Mouse (Mus musculus) layer of hippocampus, postnatal 36 days (tissue): Measurements from ENCODE around the gene Olfr1415. TPM values are rescaled to one million over a fixed set of nuclear protein-coding genes. Genes with fewer than 3 reads are reported as not detected.

Experiments
- microRNA-seq, 2 experiments: library from miRNA; unstranded; fragments of <30 nt; microRNA quantifications; one replicate each; pipeline ENCODE4 v1.2.0; 2021
- total RNA-seq, 2 experiments: library from RNA; stranded (reverse); gene quantifications; 2 replicates each; pipeline ENCODE4 v1.2.3; 2021

The Olfr1415 gene
- total RNA-seq, 2 experiments from 2014 or later: not detected

Small RNA genes within 50 kb of the gene (microRNA-seq; reads per million reads assigned to microRNA genes)
- gene Mir6900: 9.7 to 10.8 reads per million in 2 experiments

Other genes with a start within 250 kb of the Olfr1415 start
- gene Ndufa10, start 22.2 kb downstream of the Olfr1415 start, total RNA-seq: 100 to 1,000 TPM; 258 to 259 TPM
- not detected for gene Olfr1416, start 11.0 kb downstream of the Olfr1415 start, total RNA-seq
- not detected for gene Olfr1414, start 22.6 kb upstream of the Olfr1415 start, total RNA-seq
- not detected for gene Olfr1413, start 75.2 kb upstream of the Olfr1415 start, total RNA-seq
- not detected for gene Olfr1412, start 89.7 kb upstream of the Olfr1415 start, total RNA-seq
- not detected for gene Olfr1411, start 98.3 kb upstream of the Olfr1415 start, total RNA-seq
- not detected for gene Olfr1410, start 109.7 kb upstream of the Olfr1415 start, total RNA-seq
- not detected for gene Olfr12, start 121.7 kb upstream of the Olfr1415 start, total RNA-seq
- 100 to 1,000 TPM; 336 to 386 TPM for gene Cops9, start 145.9 kb upstream of the Olfr1415 start, total RNA-seq
- under 1 TPM; 0.15 to 0.35 TPM for gene Otos, start 152.7 kb upstream of the Olfr1415 start, total RNA-seq